Mouse (Mus musculus) brown adipose tissue, adult 24 weeks (tissue): ENCODE results near the gene Nr0b2. TPM values are rescaled to one million over a fixed set of nuclear protein-coding genes. Genes with fewer than 3 reads are reported as not detected.

Experiments
- polyA plus RNA-seq: library from polyadenylated mRNA; stranded (reverse); fragments of >200 nt; gene quantifications from 2 replicates; pipeline ENCODE4 v1.2.4, GENCODE M21; 2012; ENCODE audit not compliant: missing spikeins, insufficient read depth, insufficient read length

Nr0b2 gene
- polyA plus RNA-seq, 1 experiment: not detected

Other genes with a start within 250 kb of the Nr0b2 start
- 25.6 TPM in 2 replicates for gene Wdtc1, start 199.9 kb upstream of the Nr0b2 start, polyA plus RNA-seq
- gene Slc9a1, start 183.7 kb upstream of the Nr0b2 start, polyA plus RNA-seq: 8.6 and 10.3 TPM in 2 replicates
- 0.44 TPM in 1 of 2 replicates, not detected in the other for gene Tent5b, start 73.2 kb upstream of the Nr0b2 start, polyA plus RNA-seq
- gene Trnp1, start 54.8 kb upstream of the Nr0b2 start, polyA plus RNA-seq: 1.0 TPM in 1 of 2 replicates, not detected in the other
- not detected in 2 replicates for gene Kdf1, start 34.4 kb upstream of the Nr0b2 start, polyA plus RNA-seq
- gene Nudc, start 7.4 kb upstream of the Nr0b2 start, polyA plus RNA-seq: 75.2 and 77.0 TPM in 2 replicates
- 0.96 and 1.5 TPM in 2 replicates for gene Gpatch3, start 21.4 kb downstream of the Nr0b2 start, polyA plus RNA-seq
- 8.1 TPM in 2 replicates for gene Gpn2, start 31.0 kb downstream of the Nr0b2 start, polyA plus RNA-seq
- gene Sfn, start 48.8 kb downstream of the Nr0b2 start, polyA plus RNA-seq: 1.2 and 1.3 TPM in 2 replicates
- gene Zdhhc18, start 96.8 kb downstream of the Nr0b2 start, polyA plus RNA-seq: 9.4 and 10.6 TPM in 2 replicates
- 4.6 and 5.9 TPM in 2 replicates for gene Pigv, start 119.3 kb downstream of the Nr0b2 start, polyA plus RNA-seq
- 13.5 and 18.7 TPM in 2 replicates for gene Arid1a, start 203.4 kb downstream of the Nr0b2 start, polyA plus RNA-seq